Mouse (Mus musculus): ENCODE measurements around the gene Zfp748. TPM values are rescaled to one million over a fixed set of nuclear protein-coding genes. Genes with fewer than 3 reads are reported as not detected.

The Zfp748 gene
- 6.8 and 7.0 TPM in 2 replicates for polyA plus RNA-seq (2012; rRNA removed)

DNA sequence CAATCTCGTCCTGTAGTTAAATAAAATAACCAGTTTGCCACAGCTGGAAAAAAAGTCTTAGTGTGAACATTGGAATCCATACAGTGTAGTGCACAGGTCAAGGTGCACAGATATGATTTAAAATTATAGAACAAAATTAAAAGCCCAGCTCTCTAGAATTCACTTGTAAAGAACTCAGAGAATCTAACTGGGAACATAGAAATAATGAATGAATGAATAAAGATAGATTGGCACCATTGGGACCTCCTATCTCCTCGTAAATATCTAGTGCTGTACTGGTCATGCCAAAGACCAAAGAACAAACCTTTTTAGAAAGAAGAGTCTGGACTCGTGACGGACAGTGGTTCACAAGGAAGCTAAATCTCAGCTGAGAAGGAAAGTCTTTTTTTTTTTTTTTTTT lies at the start of gene Zfp748:
Gene Zfp748, minus strand, starts transcription at position 101 of the 400 bp plus-strand sequence.
- Histone ChIP-seq H3K27me3 (ENCODE audit: control insufficient read depth, insufficient read depth, low read length) (no peaks in the 10 kb centered on the region), H3K4me3 (replicated peaks; ENCODE audit: insufficient read depth, low read depth, low read length) (peak within 1 kb of the TSS; percentile 73), H3K27ac (ENCODE audit: insufficient read depth, low read length) (peak within 1 kb of the TSS; percentile 27; the same call in 1 of the 2 replicates), H3K4me1 (ENCODE audit: control insufficient read depth, insufficient read depth, low read length) (no peaks in the 10 kb centered on the region; the same call in 1 of the 2 replicates)
- TF ChIP-seq CTCF (IDR thresholded peaks at IDR 0.05; ENCODE audit: borderline replicate concordance, insufficient read depth, low read depth, low read length), result no peak
- no peak for TF ChIP-seq POLR2A (IDR thresholded peaks at IDR 0.05; ENCODE audit: borderline replicate concordance, insufficient read depth, low read length)
- no peak for DNase-seq
- WGBS, result 63% methylated on average over 4 of the region's 4 CpGs

DNA sequence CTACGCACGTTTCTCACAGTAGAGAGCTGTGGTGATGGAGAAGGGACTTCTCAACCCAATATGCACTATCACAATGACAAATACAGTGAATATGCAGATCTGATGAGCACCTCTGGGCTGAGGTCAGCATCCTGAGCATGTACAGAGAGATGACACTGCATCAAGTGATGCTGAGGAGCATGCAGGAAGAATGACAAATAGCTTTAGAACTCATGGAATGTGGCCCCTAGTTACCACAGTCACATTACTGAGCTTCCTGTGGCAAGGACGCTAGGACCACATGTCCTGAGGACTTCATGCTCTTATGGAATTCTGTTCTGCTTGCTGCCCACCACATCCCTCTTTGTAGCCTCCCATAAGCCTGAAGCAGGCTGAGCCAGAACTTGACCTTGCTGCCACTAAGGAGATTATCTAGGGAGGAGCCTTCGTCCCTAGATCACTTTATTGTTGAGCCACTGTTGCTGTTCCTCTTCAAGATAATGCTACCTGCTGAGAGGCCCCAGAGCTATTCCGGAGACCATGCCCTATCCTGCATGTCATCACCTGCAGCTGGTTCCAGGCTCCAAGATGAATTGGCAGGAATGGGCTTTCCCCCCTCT lies 19.1 kb upstream of the Zfp748 start:
- no peaks in the 10 kb centered on the region for H3K4me1 ChIP-seq (ENCODE audit: control insufficient read depth, insufficient read depth, low read length)

DNA sequence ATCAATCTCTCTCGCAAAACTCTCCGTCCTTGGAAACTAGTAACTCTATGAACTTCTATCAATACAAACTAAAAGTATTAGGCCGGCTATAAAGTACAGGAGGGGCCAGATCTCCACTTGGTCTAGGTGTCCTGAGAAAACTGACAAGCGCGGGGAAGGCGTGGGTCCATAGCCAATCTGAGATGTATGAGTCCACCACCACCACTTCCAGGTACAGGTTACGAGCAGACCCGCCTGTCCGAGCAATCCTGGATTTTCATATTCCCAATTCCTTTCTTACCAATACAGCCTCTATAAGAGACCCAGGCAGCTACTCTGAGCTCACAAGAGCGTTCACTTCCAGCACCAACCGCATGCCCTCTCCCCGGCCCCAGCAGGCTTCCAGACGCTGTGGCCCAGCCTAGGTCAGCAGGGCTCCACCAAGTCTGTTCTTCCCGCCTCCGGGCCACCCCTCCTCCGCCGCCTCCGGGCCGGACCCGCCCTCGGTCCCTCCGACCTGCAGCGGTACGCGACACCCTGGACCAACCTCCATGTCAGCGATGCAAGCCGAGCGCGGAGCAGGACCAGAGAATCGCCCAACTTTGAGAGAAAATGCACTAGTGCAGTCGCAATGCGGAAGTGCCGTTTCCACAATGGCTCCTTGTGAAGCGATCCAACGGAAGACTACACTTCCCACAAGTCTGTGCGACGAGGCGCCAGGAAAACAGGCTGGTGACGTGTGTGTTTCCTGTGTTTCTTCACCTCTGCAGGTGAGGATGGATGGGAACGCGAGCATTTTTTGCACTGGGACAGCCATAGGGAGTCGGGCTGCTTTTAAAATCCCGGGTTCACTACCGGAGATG lies 904 bp downstream of the Zfp748 start:
- Histone ChIP-seq H3K27me3 (ENCODE audit: control insufficient read depth, insufficient read depth, low read length) (no peaks in the 10 kb centered on the region), H3K4me1 (ENCODE audit: control insufficient read depth, insufficient read depth, low read length) (no peaks in the 10 kb centered on the region; the same call in 1 of the 2 replicates), H3K4me3 (replicated peaks; ENCODE audit: insufficient read depth, low read depth, low read length) (peak overlapping the region; percentile 73), H3K27ac (ENCODE audit: insufficient read depth, low read length) (peak overlapping the region; percentile 27; the same call in 1 of the 2 replicates)
- TF ChIP-seq CTCF (IDR thresholded peaks at IDR 0.05; ENCODE audit: borderline replicate concordance, insufficient read depth, low read depth, low read length), result no peak
- peak; percentile 86; the same call in 1 of the 2 replicates for TF ChIP-seq POLR2A (IDR thresholded peaks at IDR 0.05; ENCODE audit: borderline replicate concordance, insufficient read depth, low read length)
- peak; percentile 90 to 93 for DNase-seq
- under 1% methylated on average over 44 of the region's 44 CpGs for WGBS

More for the DNA sequence above, 19.1 kb upstream of the Zfp748 start:
- Histone ChIP-seq H3K27me3 (ENCODE audit: control insufficient read depth, insufficient read depth, low read length) (no peaks in the 10 kb centered on the region), H3K4me3 (replicated peaks; ENCODE audit: insufficient read depth, low read depth, low read length) (no peak overlapping the region), H3K27ac (ENCODE audit: insufficient read depth, low read length) (no peak overlapping the region)
- WGBS, result 70% methylated on average over 5 of the region's 5 CpGs
- TF ChIP-seq POLR2A (IDR thresholded peaks at IDR 0.05; ENCODE audit: borderline replicate concordance, insufficient read depth, low read length) (no peak), CTCF (IDR thresholded peaks at IDR 0.05; ENCODE audit: borderline replicate concordance, insufficient read depth, low read depth, low read length) (no peak)
- no peak for DNase-seq

DNA sequence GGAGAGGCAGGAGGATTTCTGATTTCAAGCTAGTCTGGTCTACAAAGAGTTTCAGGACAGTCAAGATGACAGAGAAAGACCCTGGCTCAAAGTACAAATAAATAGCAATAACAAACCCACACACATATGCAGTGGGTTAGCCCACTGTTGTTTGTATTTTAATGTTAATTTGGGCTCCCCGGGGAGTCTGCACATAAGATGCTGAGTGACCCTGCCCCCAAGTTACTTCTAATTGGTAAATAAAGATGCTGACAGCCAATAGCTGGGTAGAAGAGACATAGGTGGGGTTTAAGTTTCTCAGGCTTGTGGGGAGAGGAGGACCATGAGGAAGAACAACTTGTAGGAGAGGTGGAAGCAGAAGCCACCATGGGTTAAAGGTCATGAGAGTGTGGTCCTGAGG lies 7.7 kb downstream of the Zfp748 start:
- no peak overlapping the region for H3K4me3 ChIP-seq (replicated peaks; ENCODE audit: insufficient read depth, low read depth, low read length)
- 82% methylated on average over 1 of the region's 1 CpGs for WGBS
- no peak for DNase-seq
- TF ChIP-seq CTCF (IDR thresholded peaks at IDR 0.05; ENCODE audit: borderline replicate concordance, insufficient read depth, low read depth, low read length), result no peak
- no peak for TF ChIP-seq POLR2A (IDR thresholded peaks at IDR 0.05; ENCODE audit: borderline replicate concordance, insufficient read depth, low read length)
- H3K27me3 ChIP-seq (ENCODE audit: control insufficient read depth, insufficient read depth, low read length), result no peaks in the 10 kb centered on the region
- H3K4me1 ChIP-seq (ENCODE audit: control insufficient read depth, insufficient read depth, low read length), result no peaks in the 10 kb centered on the region
- no peak overlapping the region for H3K27ac ChIP-seq (ENCODE audit: insufficient read depth, low read length)

DNA sequence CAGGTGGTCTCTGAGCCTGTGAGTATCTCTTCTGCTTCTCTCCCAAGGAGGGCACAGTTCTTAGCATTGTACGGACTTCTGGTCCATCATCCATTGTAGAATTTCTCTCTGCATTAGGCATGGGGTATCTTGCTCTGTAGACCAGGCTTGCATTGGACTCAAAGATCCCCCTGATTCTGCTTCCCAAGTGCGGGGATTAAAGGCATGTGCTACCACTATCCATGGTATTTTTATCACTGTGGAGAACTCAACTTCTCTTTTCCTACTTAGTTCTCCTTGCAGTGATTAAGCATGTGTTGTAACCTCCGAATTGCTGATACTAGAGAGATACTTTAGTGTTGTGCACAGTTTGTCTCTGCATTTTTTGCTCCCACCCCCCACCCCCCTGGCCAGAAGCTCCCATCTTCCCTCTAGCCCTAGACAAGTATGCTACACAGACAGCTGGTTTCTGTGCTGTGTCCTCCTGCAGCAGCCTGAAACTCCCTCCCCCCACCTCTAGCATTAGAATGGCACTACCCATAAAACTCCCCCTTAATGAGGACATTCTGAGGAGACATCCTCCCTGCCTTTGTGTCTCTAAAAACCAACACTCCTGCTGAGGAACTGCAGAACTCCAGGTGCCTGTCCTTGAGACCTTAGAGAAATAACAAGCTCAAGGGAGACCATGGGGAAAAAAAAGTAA lies 26.4 kb downstream of the Zfp748 start:
- no peak for DNase-seq
- WGBS, result 84% methylated on average over 3 of the region's 3 CpGs

DNA sequence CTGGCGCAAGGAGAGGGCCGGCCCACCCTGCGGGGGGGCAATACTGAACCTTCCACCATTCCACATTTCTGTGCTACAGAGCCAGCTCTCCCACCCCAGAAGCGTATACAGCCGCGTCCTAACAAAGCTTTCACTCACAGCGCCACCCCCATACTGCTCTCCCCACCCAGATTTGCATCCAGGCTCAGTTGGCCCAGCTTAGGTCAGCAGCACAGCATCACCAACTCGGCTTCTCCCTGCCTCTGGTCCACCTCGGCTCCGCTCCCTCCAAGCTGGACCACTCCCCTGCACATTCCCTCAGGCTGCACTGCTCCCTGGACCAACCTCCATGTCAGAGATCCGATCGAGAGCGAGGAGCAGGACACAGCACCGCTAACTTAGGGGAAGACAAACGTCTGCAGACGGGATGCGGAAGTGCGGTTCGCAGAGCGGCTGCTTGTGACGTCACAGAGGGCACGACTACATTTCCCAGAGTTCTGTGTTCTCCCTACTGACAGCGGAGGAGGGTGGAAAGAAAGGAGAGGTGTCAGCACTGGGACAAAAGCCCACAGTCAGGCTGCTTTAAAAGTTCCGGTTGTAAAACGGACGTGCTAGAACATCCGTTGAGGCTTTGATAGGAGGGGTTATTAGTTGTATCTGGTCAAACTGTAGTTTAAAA lies 27.7 kb downstream of the Zfp748 start, which contains the start of the genes Gm26965 and Zfp87:
Gene Gm26965, minus strand, starts transcription at position 399 of the 658 bp plus-strand sequence.
Gene Zfp87, minus strand, starts transcription at position 425 of the 658 bp plus-strand sequence.
- H3K4me1 ChIP-seq (ENCODE audit: control insufficient read depth, insufficient read depth, low read length), result no peaks in the 10 kb centered on the region
- DNase-seq, result peak; percentile 92 to 94
- TF ChIP-seq CTCF (IDR thresholded peaks at IDR 0.05; ENCODE audit: borderline replicate concordance, insufficient read depth, low read depth, low read length), result no peak
- peak; percentile 78 for TF ChIP-seq POLR2A (IDR thresholded peaks at IDR 0.05; ENCODE audit: borderline replicate concordance, insufficient read depth, low read length)
- under 1% methylated on average over 27 of the region's 27 CpGs for WGBS
- no peaks in the 10 kb centered on the region for H3K27me3 ChIP-seq (ENCODE audit: control insufficient read depth, insufficient read depth, low read length)
- peak within 1 kb of the TSS; percentile 91 for H3K4me3 ChIP-seq (replicated peaks; ENCODE audit: insufficient read depth, low read depth, low read length)
- H3K27ac ChIP-seq (ENCODE audit: insufficient read depth, low read length), result no peak within 1 kb of the TSS

More for the DNA sequence above, 26.4 kb downstream of the Zfp748 start:
- Histone ChIP-seq H3K4me3 (replicated peaks; ENCODE audit: insufficient read depth, low read depth, low read length) (no peak overlapping the region), H3K27me3 (ENCODE audit: control insufficient read depth, insufficient read depth, low read length) (no peaks in the 10 kb centered on the region), H3K27ac (ENCODE audit: insufficient read depth, low read length) (no peak overlapping the region), H3K4me1 (ENCODE audit: control insufficient read depth, insufficient read depth, low read length) (no peaks in the 10 kb centered on the region)
- TF ChIP-seq CTCF (IDR thresholded peaks at IDR 0.05; ENCODE audit: borderline replicate concordance, insufficient read depth, low read depth, low read length) (no peak), POLR2A (IDR thresholded peaks at IDR 0.05; ENCODE audit: borderline replicate concordance, insufficient read depth, low read length) (no peak)

DNA sequence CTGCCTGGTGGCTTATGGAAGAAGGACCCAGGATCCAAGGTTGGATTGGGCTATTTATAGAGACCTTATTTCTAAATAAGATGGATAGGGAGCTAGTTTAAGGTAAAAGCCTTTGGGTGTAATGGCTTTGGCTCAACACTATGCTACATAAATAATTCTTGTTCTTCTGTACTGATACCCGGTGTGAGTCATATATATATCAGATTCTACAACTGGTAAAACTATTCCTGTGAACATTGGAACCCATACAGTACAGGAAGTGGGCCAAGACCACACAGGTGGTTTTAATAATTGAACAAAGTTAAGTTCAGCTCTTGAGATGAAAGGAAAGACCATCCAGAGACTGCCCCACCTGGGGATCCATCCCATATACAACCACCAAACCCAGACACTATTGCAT lies 52.7 kb downstream of the Zfp748 start:
- no peak overlapping the region for H3K4me3 ChIP-seq (replicated peaks; ENCODE audit: insufficient read depth, low read depth, low read length)
- H3K27ac ChIP-seq (ENCODE audit: insufficient read depth, low read length), result no peak overlapping the region
- H3K4me1 ChIP-seq (ENCODE audit: control insufficient read depth, insufficient read depth, low read length), result peaks cover 6% of the 10 kb centered on the region; the same call in 1 of the 2 replicates
- TF ChIP-seq CTCF (IDR thresholded peaks at IDR 0.05; ENCODE audit: borderline replicate concordance, insufficient read depth, low read depth, low read length) (no peak), POLR2A (IDR thresholded peaks at IDR 0.05; ENCODE audit: borderline replicate concordance, insufficient read depth, low read length) (no peak)
- no peaks in the 10 kb centered on the region for H3K27me3 ChIP-seq (ENCODE audit: control insufficient read depth, insufficient read depth, low read length)
- DNase-seq, result no peak
- 82% methylated on average over 1 of the region's 1 CpGs for WGBS

Measured in cerebellum, adult 2 months (tissue).